Mouse (Mus musculus) lung, adult 2 months (tissue): ENCODE data around the gene Nsun6.

ENCODE experiments used
- CTCF ChIP-seq: fragments of 200-500 bp; IDR thresholded peaks from 2 replicates; pipeline ENCODE4 v1.5.1; 2011; ENCODE audit warnings: mild to moderate bottlenecking, low read length, control low read depth; ENCODE audit not compliant: insufficient read depth
- POLR2A ChIP-seq: fragments of 200-500 bp; IDR thresholded peaks from 2 replicates; pipeline ENCODE4 v1.6.1; 2011; ENCODE audit warnings: low read depth, mild to moderate bottlenecking, control low read depth, low read length, borderline replicate concordance; ENCODE audit errors: extremely low read depth

DNA sequence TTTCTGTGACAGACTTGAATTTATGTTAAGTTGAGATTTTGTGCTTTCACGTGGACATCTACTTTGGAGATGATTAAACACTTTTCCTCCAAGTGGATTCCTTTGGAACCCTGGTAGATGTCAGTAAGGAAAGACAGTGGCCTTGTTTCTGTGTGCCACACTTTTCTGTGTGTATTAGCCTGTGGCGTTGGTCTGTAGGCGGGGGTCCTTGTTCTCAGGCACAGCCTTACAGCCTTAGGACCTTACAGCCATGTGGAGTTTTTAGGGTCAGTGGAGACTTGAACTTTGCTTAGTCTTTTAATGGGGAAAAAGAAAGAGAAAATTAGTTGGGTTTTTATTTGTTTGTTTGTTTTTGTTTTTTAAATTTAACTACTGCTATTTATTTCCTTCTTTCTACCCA lies 6.0 kb upstream of the Nsun6 start:
- TF ChIP-seq POLR2A (no peak), CTCF (no peak)
